Mouse (Mus musculus): ENCODE measurements around the gene Slc51b. TPM values are rescaled to one million over a fixed set of nuclear protein-coding genes. Genes with fewer than 3 reads are reported as not detected.
A peak's percentile ranks its signal among the peaks of the same experiment; 100 is the strongest.

The Slc51b gene
- total and polyA plus RNA-seq, 3 experiments = not detected

GRCm38 (mm10) chr9:65392638-65393364 is 30.0 kb downstream of the Slc51b start:
- H3K27me3 ChIP-seq (replicated peaks) = peaks cover 7% of the 10 kb centered on the region
- in situ Hi-C loops (cut with MboI; ENCODE audit: low pct_ligation_motif_present, low pct_unique_long_range_greater_than_20kb, low sequenced_read_pairs) = no loop called here
- no peak overlapping the region for H3K4me2 ChIP-seq (ENCODE audit: insufficient read depth, low read depth, poor library complexity, severe bottlenecking)
- H3K36me3 ChIP-seq (replicated peaks in 1 of 2; ENCODE audit: control insufficient read depth in 1 of 2, insufficient read depth in 1 of 2, low read length in 1 of 2) = no peaks in the 10 kb centered on the region
- TF ChIP-seq POLR2AphosphoS2 (IDR thresholded peaks at IDR 0.05; ENCODE audit: low read depth, low read length) (no peak), RAD21 (IDR thresholded peaks at IDR 0.05; ENCODE audit: low read depth, low read length) (peak; percentile 59), CTCF (conservative IDR thresholded peaks at IDR 0.05 in 1 of 2, IDR thresholded peaks at IDR 0.05 in 1 of 2; ENCODE audit: low read depth in 2 of 2, low read length in 2 of 2) (peak; percentile 54 to 86), ETS1 (conservative IDR thresholded peaks at IDR 0.05; ENCODE audit: low read depth, low read length) (no peak), USF2 (conservative IDR thresholded peaks at IDR 0.05; ENCODE audit: low read depth, low read length) (no peak), UBTF (IDR thresholded peaks at IDR 0.05; ENCODE audit: low read depth, low read length) (no peak; the same call in 1 of the 2 replicates), SMC3 (IDR thresholded peaks at IDR 0.05; ENCODE audit: low read depth, low read length) (peak; percentile 90)
- DNase-seq (ENCODE audit: extremely low read depth) = peak; percentile 56
- no peak overlapping the region for H3K4me3 ChIP-seq (replicated peaks in 1 of 3; ENCODE audit: low read depth in 2 of 3, low read length in 2 of 3, poor library complexity in 1 of 3)
- peaks cover 4% of the 10 kb centered on the region for H3K9me3 ChIP-seq (replicated peaks; ENCODE audit: low read length)
- dilution Hi-C loops (cut with MboI; ENCODE audit: extremely low pct_ligation_motif_present, extremely low pct_unique_long_range_greater_than_20kb, low sequenced_read_pairs) = no loop called here
- no peak overlapping the region for H3K27ac ChIP-seq (ENCODE audit: insufficient read depth, low read depth)
- H3K9ac ChIP-seq (ENCODE audit: insufficient read depth, low read depth) = no peak overlapping the region
- H3K79me2 ChIP-seq (replicated peaks; ENCODE audit: control insufficient read depth, extremely low read depth, insufficient read depth, poor library complexity, severe bottlenecking) = no peaks in the 10 kb centered on the region
- peaks cover 0 to 6% of the 10 kb centered on the region in 2 experiments; a peak in 2 of 4 replicates for H3K4me1 ChIP-seq (ENCODE audit: control insufficient read depth in 1 of 2, insufficient read depth in 2 of 2)

GRCm38 (mm10) chr9:65391613-65391964 is 31.2 kb downstream of the Slc51b start, which contains the start of gene Kbtbd13:
Gene Kbtbd13, minus strand, starts transcription at chr9:65391652.
- Histone ChIP-seq H3K36me3 (replicated peaks in 1 of 2; ENCODE audit: control insufficient read depth in 1 of 2, insufficient read depth in 1 of 2, low read length in 1 of 2) (no peaks in the 10 kb centered on the region), H3K4me1 (ENCODE audit: control insufficient read depth in 1 of 2, insufficient read depth in 2 of 2) (peaks cover 0 to 6% of the 10 kb centered on the region in 2 experiments; a peak in 2 of 4 replicates), H3K9ac (ENCODE audit: insufficient read depth, low read depth) (no peak within 1 kb of the TSS), H3K27ac (ENCODE audit: insufficient read depth, low read depth) (no peak within 1 kb of the TSS), H3K27me3 (replicated peaks) (peaks cover 4% of the 10 kb centered on the region), H3K4me2 (ENCODE audit: insufficient read depth, low read depth, poor library complexity, severe bottlenecking) (no peak within 1 kb of the TSS), H3K4me3 (replicated peaks in 1 of 3; ENCODE audit: low read depth in 2 of 3, low read length in 2 of 3, poor library complexity in 1 of 3) (no peak within 1 kb of the TSS), H3K9me3 (replicated peaks; ENCODE audit: low read length) (peaks cover 4% of the 10 kb centered on the region), H3K79me2 (replicated peaks; ENCODE audit: control insufficient read depth, extremely low read depth, insufficient read depth, poor library complexity, severe bottlenecking) (no peaks in the 10 kb centered on the region)
- TF ChIP-seq KAT2A (IDR thresholded peaks at IDR 0.05; ENCODE audit: insufficient replicate concordance, low read length) = no peak
- TF ChIP-seq PAX5 (IDR thresholded peaks at IDR 0.05; ENCODE audit: low read length) = no peak
- no peak for TF ChIP-seq BHLHE40 (IDR thresholded peaks at IDR 0.05; ENCODE audit: low read depth, low read length)
- TF ChIP-seq MYC (IDR thresholded peaks at IDR 0.05; ENCODE audit: low read depth, low read length) = no peak
- TF ChIP-seq JUND (conservative IDR thresholded peaks at IDR 0.05; ENCODE audit: low read depth, low read length) = no peak
- TF ChIP-seq MAZ (IDR thresholded peaks at IDR 0.05; ENCODE audit: low read depth, low read length) = no peak
- TF ChIP-seq USF2 (conservative IDR thresholded peaks at IDR 0.05; ENCODE audit: low read depth, low read length) = no peak
- no peak for TF ChIP-seq SIN3A (IDR thresholded peaks at IDR 0.05; ENCODE audit: low read length)
- in situ Hi-C loops (cut with MboI; ENCODE audit: low pct_ligation_motif_present, low pct_unique_long_range_greater_than_20kb, low sequenced_read_pairs) = no loop called here
- no peak for DNase-seq (ENCODE audit: extremely low read depth)
- dilution Hi-C loops (cut with MboI; ENCODE audit: extremely low pct_ligation_motif_present, extremely low pct_unique_long_range_greater_than_20kb, low sequenced_read_pairs) = no loop called here
